Mouse (Mus musculus): ENCODE measurements at regions not wholly inside any gene's neighbourhood (a gene's known extent, or its start where the extent isn't known, plus 50 kb on each side); places are given as distances from the start of the nearest gene placed in this dataset.

DNA sequence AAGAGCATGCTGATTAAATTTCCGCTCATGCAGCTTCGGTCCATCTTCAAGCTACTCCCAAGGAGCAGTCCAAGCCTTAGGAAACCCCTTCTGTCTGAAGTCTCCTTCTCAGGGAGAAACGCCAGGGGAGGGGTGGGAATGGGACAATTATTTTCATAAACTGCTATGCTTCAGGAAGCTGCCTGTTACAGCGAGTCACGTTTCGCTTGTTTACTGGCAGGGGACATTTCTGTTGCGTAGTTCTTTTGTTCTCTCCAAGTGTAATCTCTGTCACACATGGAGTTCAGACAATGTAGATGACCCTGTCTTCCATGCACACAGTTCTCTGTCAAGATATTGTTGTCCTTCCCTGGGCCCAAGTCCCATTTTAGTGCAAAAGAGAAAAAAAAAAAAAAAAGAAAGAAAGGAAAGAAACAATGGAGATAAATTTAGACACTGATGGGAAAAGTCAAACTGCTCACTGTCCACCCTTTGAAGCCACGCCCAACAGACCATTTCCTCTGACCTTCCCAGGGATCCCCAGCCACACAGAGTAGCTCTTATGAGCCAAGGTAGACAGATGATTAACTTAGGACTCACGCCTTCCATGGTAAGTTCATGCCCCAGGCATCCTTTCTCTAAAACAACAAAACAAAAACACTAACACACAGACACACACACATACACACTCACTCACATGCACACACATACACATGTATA, 129.1 kb upstream of the Arglu1 start:
- no peaks in the 10 kb centered on the region for H3K36me3 ChIP-seq (ENCODE audit: control insufficient read depth, insufficient read depth, low read length)
- ATAC-seq (ENCODE audit: low FRiP score, low read depth) = no peak
- H3K9me3 ChIP-seq (ENCODE audit: control insufficient read depth, low read length) = no peaks in the 10 kb centered on the region
- H3K27ac ChIP-seq (replicated peaks; ENCODE audit: low read depth, low read length) = no peak overlapping the region
- DNase-seq (ENCODE audit: low spot score) = no peak
- H3K4me3 ChIP-seq (replicated peaks; ENCODE audit: low read length) = no peak overlapping the region
- WGBS = 84% methylated on average over 9 of the region's 9 CpGs
- H3K4me1 ChIP-seq (ENCODE audit: control insufficient read depth, insufficient read depth, low read length) = no peaks in the 10 kb centered on the region
- no peak overlapping the region for H3K4me2 ChIP-seq (replicated peaks; ENCODE audit: low read depth, low read length, severe bottlenecking)
- no peak overlapping the region for H3K9ac ChIP-seq (ENCODE audit: low read depth, low read length, severe bottlenecking)
- no peaks in the 10 kb centered on the region for H3K27me3 ChIP-seq (ENCODE audit: control insufficient read depth, insufficient read depth, low read length)
- TF ChIP-seq POLR2A (IDR thresholded peaks at IDR 0.05; ENCODE audit: borderline replicate concordance, extremely low read depth, insufficient read depth, insufficient read length) = no peak

DNA sequence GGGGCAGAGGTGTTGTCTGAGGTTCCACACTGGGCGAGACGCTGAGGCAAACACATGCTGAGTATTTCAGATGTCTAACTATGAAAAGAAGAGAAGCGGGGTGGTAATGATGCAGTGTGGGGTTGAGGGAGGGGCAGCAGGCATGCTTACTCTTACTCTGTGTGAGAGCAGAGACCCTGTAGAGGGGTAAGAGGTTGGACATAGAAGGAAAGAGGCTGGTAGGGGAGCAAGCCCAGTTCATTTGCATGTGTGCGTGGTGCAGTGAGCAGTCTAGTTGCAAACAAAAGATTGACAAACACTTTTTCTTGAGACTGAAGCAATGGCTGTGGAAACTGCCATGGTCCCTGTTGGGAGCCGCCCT, 122.5 kb upstream of the Arglu1 start:
- no peak for DNase-seq (ENCODE audit: low spot score)
- H3K4me2 ChIP-seq (replicated peaks; ENCODE audit: low read depth, low read length, severe bottlenecking) = no peak overlapping the region
- no peak overlapping the region for H3K9ac ChIP-seq (ENCODE audit: low read depth, low read length, severe bottlenecking)
- H3K9me3 ChIP-seq (ENCODE audit: control insufficient read depth, low read length) = no peaks in the 10 kb centered on the region
- H3K4me3 ChIP-seq (replicated peaks; ENCODE audit: low read length) = no peak overlapping the region
- ATAC-seq (ENCODE audit: low FRiP score, low read depth) = no peak
- WGBS = 87% methylated on average over 5 of the region's 5 CpGs
- no peaks in the 10 kb centered on the region for H3K36me3 ChIP-seq (ENCODE audit: control insufficient read depth, insufficient read depth, low read length)
- no peak for TF ChIP-seq POLR2A (IDR thresholded peaks at IDR 0.05; ENCODE audit: borderline replicate concordance, extremely low read depth, insufficient read depth, insufficient read length)
- no peak overlapping the region for H3K27ac ChIP-seq (replicated peaks; ENCODE audit: low read depth, low read length)
- peaks cover 10% of the 10 kb centered on the region; the same call in 1 of the 2 replicates for H3K4me1 ChIP-seq (ENCODE audit: control insufficient read depth, insufficient read depth, low read length)
- no peaks in the 10 kb centered on the region for H3K27me3 ChIP-seq (ENCODE audit: control insufficient read depth, insufficient read depth, low read length)

DNA sequence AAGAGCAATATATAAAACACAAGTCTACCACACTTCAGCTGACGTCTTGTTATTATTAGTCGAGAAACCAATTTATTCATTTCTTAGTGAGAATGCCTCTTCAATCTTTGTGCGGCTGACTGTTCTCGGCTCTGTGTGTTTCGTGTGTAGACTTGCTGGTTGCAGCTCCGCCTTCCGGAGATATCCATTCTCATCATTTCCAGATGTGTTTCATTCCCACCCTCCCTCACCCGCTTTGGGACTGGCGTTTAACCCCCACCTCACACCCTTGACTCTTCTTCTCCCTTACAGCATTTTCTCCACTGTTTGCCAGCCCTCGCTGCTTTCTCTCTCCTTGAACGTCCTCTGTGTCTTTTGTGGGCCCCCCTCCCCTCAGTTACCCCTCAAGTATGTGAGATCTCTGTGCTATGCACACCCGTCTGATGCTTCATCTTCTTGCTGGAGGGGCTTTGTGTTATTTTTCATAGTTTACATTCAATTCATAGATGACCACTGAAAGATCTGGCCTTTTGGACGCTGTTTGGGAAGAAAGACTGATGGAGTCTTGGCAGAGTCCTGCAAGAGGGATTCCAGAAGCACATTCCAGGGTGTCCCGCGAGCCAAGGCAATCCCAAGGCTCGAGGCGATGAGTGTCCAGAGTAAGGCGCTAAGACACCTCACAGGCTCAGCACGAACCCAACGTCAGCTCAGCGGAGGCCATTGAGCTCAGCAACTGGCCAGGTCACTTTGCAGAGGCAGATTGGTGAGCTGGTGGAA, 121.9 kb upstream of the Arglu1 start:
- H3K4me3 ChIP-seq (replicated peaks; ENCODE audit: low read length) = no peak overlapping the region
- H3K9ac ChIP-seq (ENCODE audit: low read depth, low read length, severe bottlenecking) = no peak overlapping the region
- peak; percentile 55; the same call in 1 of the 2 replicates for ATAC-seq (ENCODE audit: low FRiP score, low read depth)
- no peaks in the 10 kb centered on the region for H3K27me3 ChIP-seq (ENCODE audit: control insufficient read depth, insufficient read depth, low read length)
- 51% methylated on average over 21 of the region's 21 CpGs for WGBS
- peak; percentile 16 for DNase-seq (ENCODE audit: low spot score)
- H3K4me1 ChIP-seq (ENCODE audit: control insufficient read depth, insufficient read depth, low read length) = peaks cover 10% of the 10 kb centered on the region; the same call in 1 of the 2 replicates
- no peak overlapping the region for H3K27ac ChIP-seq (replicated peaks; ENCODE audit: low read depth, low read length)
- H3K9me3 ChIP-seq (ENCODE audit: control insufficient read depth, low read length) = no peaks in the 10 kb centered on the region
- H3K36me3 ChIP-seq (ENCODE audit: control insufficient read depth, insufficient read depth, low read length) = no peaks in the 10 kb centered on the region
- no peak overlapping the region for H3K4me2 ChIP-seq (replicated peaks; ENCODE audit: low read depth, low read length, severe bottlenecking)
- no peak for TF ChIP-seq POLR2A (IDR thresholded peaks at IDR 0.05; ENCODE audit: borderline replicate concordance, extremely low read depth, insufficient read depth, insufficient read length)

DNA sequence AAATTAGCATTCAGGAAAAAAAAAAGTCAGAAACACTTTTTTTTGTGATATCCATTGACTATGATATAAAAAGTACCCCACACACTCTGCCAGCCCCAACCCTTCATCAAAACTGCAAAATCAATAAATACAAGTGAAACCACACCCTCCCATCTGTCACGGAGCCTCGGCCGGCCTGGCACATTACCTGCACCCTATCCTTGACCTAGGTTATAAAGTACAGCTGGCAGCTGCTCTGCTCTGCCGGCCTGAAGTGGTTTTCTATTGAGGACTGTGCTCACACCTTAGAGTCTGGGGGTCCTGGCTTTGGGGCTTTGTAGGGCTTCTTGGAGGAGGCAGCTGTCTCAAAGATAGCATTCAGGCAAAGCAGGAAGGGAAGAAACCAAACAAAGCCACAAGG, 120.6 kb upstream of the Arglu1 start:
- ATAC-seq (ENCODE audit: low FRiP score, low read depth) = no peak

DNA sequence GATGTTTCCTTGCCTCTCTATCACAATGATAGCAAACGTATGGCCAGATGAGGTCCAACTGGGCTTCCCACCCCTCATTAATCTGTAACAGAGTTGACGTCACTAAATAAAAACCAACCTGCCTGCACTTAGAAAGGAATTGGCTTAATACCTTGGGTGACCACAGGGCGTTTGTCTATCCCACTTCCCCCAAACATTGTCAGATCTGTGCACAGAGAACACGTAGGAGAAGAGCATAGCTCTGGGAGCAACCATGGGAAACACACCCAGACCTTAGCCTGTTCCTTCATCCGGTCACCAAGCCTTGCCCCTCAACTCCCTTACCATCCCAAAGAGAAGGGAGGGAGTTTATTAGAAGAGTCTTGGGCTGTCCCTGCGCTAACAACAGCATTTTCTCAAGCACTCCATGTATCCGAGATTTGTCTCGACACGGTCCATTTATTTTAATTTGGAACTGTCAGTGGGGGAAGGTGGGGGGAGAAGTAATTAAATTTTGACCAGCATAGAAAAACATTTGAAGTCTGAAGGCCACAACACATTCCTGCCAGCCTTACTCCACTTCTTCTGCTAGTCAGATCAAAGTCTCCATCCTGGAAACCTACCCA, 119.6 kb upstream of the Arglu1 start:
- H3K36me3 ChIP-seq (ENCODE audit: control insufficient read depth, insufficient read depth, low read length) = no peaks in the 10 kb centered on the region
- ATAC-seq (ENCODE audit: low FRiP score, low read depth) (no peak), DNase-seq (ENCODE audit: low spot score) (no peak)
- no peaks in the 10 kb centered on the region for H3K9me3 ChIP-seq (ENCODE audit: control insufficient read depth, low read length)
- H3K9ac ChIP-seq (ENCODE audit: low read depth, low read length, severe bottlenecking) = no peak overlapping the region
- H3K4me3 ChIP-seq (replicated peaks; ENCODE audit: low read length) = no peak overlapping the region
- 57% methylated on average over 9 of the region's 9 CpGs for WGBS
- peaks cover 10% of the 10 kb centered on the region; the same call in 1 of the 2 replicates for H3K4me1 ChIP-seq (ENCODE audit: control insufficient read depth, insufficient read depth, low read length)
- H3K4me2 ChIP-seq (replicated peaks; ENCODE audit: low read depth, low read length, severe bottlenecking) = no peak overlapping the region
- TF ChIP-seq POLR2A (IDR thresholded peaks at IDR 0.05; ENCODE audit: borderline replicate concordance, extremely low read depth, insufficient read depth, insufficient read length) = no peak
- H3K27ac ChIP-seq (replicated peaks; ENCODE audit: low read depth, low read length) = no peak overlapping the region
- H3K27me3 ChIP-seq (ENCODE audit: control insufficient read depth, insufficient read depth, low read length) = no peaks in the 10 kb centered on the region

More for the DNA sequence above, 120.6 kb upstream of the Arglu1 start:
- no peak for TF ChIP-seq POLR2A (IDR thresholded peaks at IDR 0.05; ENCODE audit: borderline replicate concordance, extremely low read depth, insufficient read depth, insufficient read length)
- Histone ChIP-seq H3K27ac (replicated peaks; ENCODE audit: low read depth, low read length) (no peak overlapping the region), H3K27me3 (ENCODE audit: control insufficient read depth, insufficient read depth, low read length) (no peaks in the 10 kb centered on the region), H3K4me2 (replicated peaks; ENCODE audit: low read depth, low read length, severe bottlenecking) (no peak overlapping the region), H3K4me1 (ENCODE audit: control insufficient read depth, insufficient read depth, low read length) (peaks cover 10% of the 10 kb centered on the region; the same call in 1 of the 2 replicates), H3K9ac (ENCODE audit: low read depth, low read length, severe bottlenecking) (no peak overlapping the region), H3K36me3 (ENCODE audit: control insufficient read depth, insufficient read depth, low read length) (no peaks in the 10 kb centered on the region), H3K9me3 (ENCODE audit: control insufficient read depth, low read length) (no peaks in the 10 kb centered on the region), H3K4me3 (replicated peaks; ENCODE audit: low read length) (no peak overlapping the region)
- WGBS = 19% methylated on average over 4 of the region's 4 CpGs
- DNase-seq (ENCODE audit: low spot score) = no peak

All from limb, embryonic 14.5 days (tissue).